Mouse (Mus musculus) CH12.LX (cell line): Measurements from ENCODE around the gene Mapk1ip1.

Experiments
- CTCF ChIP-seq, 2 experiments: IDR thresholded peaks in 1 of 2; conservative IDR thresholded peaks in 1 of 2; 2 replicates each; pipeline ENCODE4 v1.5.1; 2011 to 2012; ENCODE audit warnings: low read depth in 2 of 2, low read length in 2 of 2, improper control_type of control experiment in 1 of 2, inconsistent platforms in 1 of 2, mild to moderate bottlenecking in 1 of 2, moderate library complexity in 1 of 2
- EP300 ChIP-seq: IDR thresholded peaks from 2 replicates; pipeline ENCODE4 v1.6.1; 2011; ENCODE audit warnings: low read length, improper control_type of control experiment
- GABPA ChIP-seq: IDR thresholded peaks from 2 replicates; pipeline ENCODE4 v1.6.1; 2012; ENCODE audit warnings: low read depth, low read length, improper control_type of control experiment, inconsistent platforms; ENCODE audit not compliant: insufficient replicate concordance
- MAFK ChIP-seq: IDR thresholded peaks from 2 replicates; pipeline ENCODE4 v1.6.1; 2011; ENCODE audit warnings: low read length, improper control_type of control experiment; ENCODE audit not compliant: insufficient replicate concordance
- MAZ ChIP-seq: IDR thresholded peaks from 2 replicates; pipeline ENCODE4 v1.6.1; 2012; ENCODE audit warnings: low read depth, mild to moderate bottlenecking, inconsistent platforms, low read length, improper control_type of control experiment, moderate library complexity
- MYC ChIP-seq: IDR thresholded peaks from 2 replicates; pipeline ENCODE4 v1.6.1; 2011; ENCODE audit warnings: low read depth, mild to moderate bottlenecking, improper control_type of control experiment, low read length
- NRF1 ChIP-seq: IDR thresholded peaks from 2 replicates; pipeline ENCODE4 v1.6.1; 2014; ENCODE audit warnings: low read depth, mild to moderate bottlenecking, inconsistent platforms, low read length, improper control_type of control experiment, moderate library complexity
- POLR2A ChIP-seq: IDR thresholded peaks from 2 replicates; pipeline ENCODE4 v1.6.1; 2011; ENCODE audit warnings: low read depth, mild to moderate bottlenecking, improper control_type of control experiment, low read length
- ZC3H11A ChIP-seq: IDR thresholded peaks from 2 replicates; pipeline ENCODE4 v1.6.1; 2012; ENCODE audit warnings: low read depth, mild to moderate bottlenecking, inconsistent platforms, low read length, improper control_type of control experiment
- ZNF384 ChIP-seq: IDR thresholded peaks from 2 replicates; pipeline ENCODE4 v1.6.1; 2012; ENCODE audit warnings: low read depth, low read length, improper control_type of control experiment, inconsistent platforms

- TF ChIP-seq MAFK (no peak), EP300 (no peak), CTCF (conservative IDR thresholded peaks at IDR 0.05 in 1 of 2, IDR thresholded peaks at IDR 0.05 in 1 of 2; ENCODE audit: low read depth in 2 of 2, low read length in 2 of 2) (no peak), ZNF384 (no peak), MYC (no peak), POLR2A (no peak), GABPA (no peak), MAZ (no peak), NRF1 (no peak), ZC3H11A (no peak)
Measured at GRCm38 (mm10) chr7:138868316-138868715, 22.2 kb upstream of the Mapk1ip1 start.
